Mouse (Mus musculus) left cerebral cortex, postnatal 10 days (tissue): ENCODE data around the gene Armc2. TPM values are rescaled to one million over a fixed set of nuclear protein-coding genes. Genes with fewer than 3 reads are reported as not detected.

Source experiments
- DNase-seq, 2 experiments: peaks; one replicate each; pipeline ENCODE4 v3.0.0; 2021 to 2022; ENCODE audit warnings: low spot score in 2 of 2, mixed read lengths in 1 of 2; ENCODE audit errors: extremely low spot score in 1 of 2
- intact Hi-C: fragments of 180-260 bp; cut with DNase I; formaldehyde crosslinking; loops from one replicate; pipeline ENCODE4 v1.15.1; 2025
- total RNA-seq, 2 experiments: library from RNA; stranded (reverse); gene quantifications; 2 replicates each; pipeline ENCODE4 v1.2.3; 2021

Gene Armc2
- total RNA-seq, 2 experiments from 2014 or later: 15.2 to 15.8 TPM

GRCm38 (mm10) chr10:41887080-41887821 lies 131.0 kb downstream of the Armc2 start:
- intact Hi-C loops: loop anchor here (5.0 kb wide), 1 partner anchor 50 kb away; no protein-coding TSS in a partner anchor
- peak; percentile 86 to 99 for DNase-seq

- no peak for DNase-seq
- intact Hi-C loops: no loop called here
These were observed 134.3 kb downstream of the Armc2 start for GRCm38 (mm10) chr10:41883741-41884575.

GRCm38 (mm10) chr10:41881438-41881837 lies 136.8 kb downstream of the Armc2 start:
- intact Hi-C loops: no loop called here
- DNase-seq: no peak

- no peak for DNase-seq
- intact Hi-C loops: no loop called here
These were observed 137.5 kb downstream of the Armc2 start for GRCm38 (mm10) chr10:41880777-41881176.

- intact Hi-C loops: no loop called here
- DNase-seq: no peak
These were observed 138.0 kb downstream of the Armc2 start for GRCm38 (mm10) chr10:41880206-41880605.

GRCm38 (mm10) chr10:41879675-41880074 lies 138.6 kb downstream of the Armc2 start:
- DNase-seq: no peak
- intact Hi-C loops: no loop called here

- intact Hi-C loops: no loop called here
- DNase-seq: no peak
These were observed 139.9 kb downstream of the Armc2 start for GRCm38 (mm10) chr10:41878344-41878743.

- intact Hi-C loops: no loop called here
- no peak for DNase-seq
These were observed 142.6 kb downstream of the Armc2 start for GRCm38 (mm10) chr10:41875624-41876023.

- intact Hi-C loops: no loop called here
- DNase-seq: no peak
These were observed 146.7 kb downstream of the Armc2 start for GRCm38 (mm10) chr10:41871564-41871963.

GRCm38 (mm10) chr10:41870101-41870500 lies 148.1 kb downstream of the Armc2 start:
- intact Hi-C loops: no loop called here

GRCm38 (mm10) chr10:41867956-41868355 lies 150.3 kb downstream of the Armc2 start:
- no peak for DNase-seq
- intact Hi-C loops: no loop called here

More at GRCm38 (mm10) chr10:41870101-41870500, 148.1 kb downstream of the Armc2 start:
- no peak for DNase-seq

- DNase-seq: no peak
- intact Hi-C loops: no loop called here
These were observed 151.4 kb downstream of the Armc2 start for GRCm38 (mm10) chr10:41866838-41867154.

- intact Hi-C loops: no loop called here
- DNase-seq: peak in 1 of 2 experiments; percentile 87
These were observed 152.0 kb downstream of the Armc2 start for GRCm38 (mm10) chr10:41866069-41866837.

Other genes starting within 250 kb of the Armc2 start
- gene Cep57l1, start 208.6 kb downstream of the Armc2 start, total RNA-seq: 1 to 10 TPM; 6.5 to 8.4 TPM
- gene Sesn1, start 208.5 kb downstream of the Armc2 start, total RNA-seq: 10 to 100 TPM; 34.5 to 39.2 TPM